Mouse (Mus musculus) c-Kit-positive CD71-negative TER-119-negative erythroid progenitor cells, embryonic 14.5 days (primary cell): Measurements from ENCODE around the gene Tlr3.
A peak's percentile ranks its signal among the peaks of the same experiment; 100 is the strongest.

Source experiments
- DNase-seq: peaks from one replicate; pipeline ENCODE4 v3.0.0-alpha.2; 2013; ENCODE audit warnings: low read depth

Gene Tlr3

GRCm38 (mm10) chr8:45410882-45411281, at the start of gene Tlr3:
Tlr3 (minus strand) TSS chr8:45411080.
- DNase-seq, result no peak

GRCm38 (mm10) chr8:45457874-45458273, 47.0 kb upstream of the Tlr3 start:
- DNase-seq, result no peak

GRCm38 (mm10) chr8:45454426-45454825, 43.5 kb upstream of the Tlr3 start:
- peak; percentile 26 for DNase-seq

- DNase-seq, result no peak
Measured at GRCm38 (mm10) chr8:45452115-45452514, 41.2 kb upstream of the Tlr3 start.

- DNase-seq, result no peak
Measured at GRCm38 (mm10) chr8:45448842-45449241, 38.0 kb upstream of the Tlr3 start.

GRCm38 (mm10) chr8:45448257-45448656, 37.4 kb upstream of the Tlr3 start:
- no peak for DNase-seq

- peak; percentile 16 for DNase-seq
Measured at GRCm38 (mm10) chr8:45438899-45439535, 28.1 kb upstream of the Tlr3 start.

- DNase-seq, result no peak
Measured at GRCm38 (mm10) chr8:45420151-45420550, 9.3 kb upstream of the Tlr3 start.

GRCm38 (mm10) chr8:45414965-45415364, 4.1 kb upstream of the Tlr3 start:
- DNase-seq, result peak; percentile 16

GRCm38 (mm10) chr8:45410146-45410880, 567 bp downstream of the Tlr3 start:
- DNase-seq, result no peak

GRCm38 (mm10) chr8:45409702-45410101, 1.2 kb downstream of the Tlr3 start:
- DNase-seq, result no peak

GRCm38 (mm10) chr8:45383250-45383649, 27.6 kb downstream of the Tlr3 start:
- no peak for DNase-seq

GRCm38 (mm10) chr8:45381963-45382347, 28.9 kb downstream of the Tlr3 start, which contains the start of gene Fam149a:
Fam149a (minus strand) TSS chr8:45382291.
- DNase-seq, result no peak

GRCm38 (mm10) chr8:45381075-45381962, 29.6 kb downstream of the Tlr3 start:
- no peak for DNase-seq

GRCm38 (mm10) chr8:45380598-45380997, 30.3 kb downstream of the Tlr3 start:
- no peak for DNase-seq

- no peak for DNase-seq
Measured at GRCm38 (mm10) chr8:45374071-45374470, 36.8 kb downstream of the Tlr3 start.

- peak; percentile 9 for DNase-seq
Measured at GRCm38 (mm10) chr8:45367154-45367553, 43.7 kb downstream of the Tlr3 start.

- DNase-seq, result no peak
Measured at GRCm38 (mm10) chr8:45363220-45363619, 47.7 kb downstream of the Tlr3 start.

GRCm38 (mm10) chr8:45362323-45362722, 48.6 kb downstream of the Tlr3 start:
- no peak for DNase-seq

GRCm38 (mm10) chr8:45359091-45359605, 51.7 kb downstream of the Tlr3 start:
- no peak for DNase-seq

GRCm38 (mm10) chr8:45358132-45358918, 52.6 kb downstream of the Tlr3 start:
- no peak for DNase-seq

GRCm38 (mm10) chr8:45355809-45356208, 55.1 kb downstream of the Tlr3 start:
- no peak for DNase-seq
